Mouse (Mus musculus) lung, embryonic 16.5 days (tissue): ENCODE data around the gene Dbx1. TPM values are rescaled to one million over a fixed set of nuclear protein-coding genes. Genes with fewer than 3 reads are reported as not detected.

Experiments used
- ATAC-seq: fragments of 200-750 bp; cut with Nextera tagmentation; 2 replicates; pipeline ENCODE4 v1.8.0; 2017; ENCODE audit warnings: low read depth, mild to moderate bottlenecking, moderate library complexity
- H3K27ac ChIP-seq: fragments of 300-500 bp; sonication (generic); 2 replicates; pipeline ENCODE4 v1.5.1; 2014; ENCODE audit warnings: mild to moderate bottlenecking, control low read depth, low read length
- H3K27me3 ChIP-seq: fragments of 300-500 bp; sonication (generic); 2 replicates; pipeline ENCODE4 v1.6.1; 2014; ENCODE audit warnings: low read depth, low read length, mixed read lengths; ENCODE audit not compliant: control insufficient read depth, insufficient read depth
- H3K36me3 ChIP-seq: fragments of 300-500 bp; sonication (generic); 2 replicates; pipeline ENCODE4 v1.6.1; 2014; ENCODE audit warnings: low read length; ENCODE audit not compliant: control insufficient read depth, insufficient read depth
- H3K4me1 ChIP-seq: fragments of 300-500 bp; sonication (generic); replicated peaks from 2 replicates; pipeline ENCODE4 v1.6.1; 2014; ENCODE audit warnings: low read length, mixed read lengths; ENCODE audit not compliant: control insufficient read depth, insufficient read depth
- H3K4me2 ChIP-seq: fragments of 300-500 bp; sonication (generic); 2 replicates; pipeline ENCODE4 v1.6.1; 2014; ENCODE audit warnings: low read depth, low read length, control low read depth
- H3K4me3 ChIP-seq: fragments of 300-500 bp; sonication (generic); 2 replicates; pipeline ENCODE4 v1.5.1; 2014; ENCODE audit warnings: mild to moderate bottlenecking, low read length, control low read depth
- H3K9ac ChIP-seq: fragments of 300-500 bp; sonication (generic); 2 replicates; pipeline ENCODE4 v1.6.1; 2014; ENCODE audit warnings: low read length, control low read depth
- H3K9me3 ChIP-seq: fragments of 300-500 bp; sonication (generic); 2 replicates; pipeline ENCODE4 v1.6.1; 2016; ENCODE audit warnings: low read length; ENCODE audit not compliant: control insufficient read depth
- WGBS: fragments of 180-500 bp; shearing (Covaris S2); extraction: QIAGEN DNeasy Blood & Tissue Kit; methylation state at CpG from one replicate; pipeline ENCODE4 v1.1.7; 2014; 5-methylcytosine and 5-hydroxymethylcytosine counted together
- polyA plus RNA-seq: library from polyadenylated mRNA; unstranded; fragments of >200 nt; fragmentation: Nextera tagmentation; extraction: Ambion mirVana; gene quantifications from 2 replicates; pipeline ENCODE4 v1.2.1, GENCODE M21; 2015

Gene Dbx1
- polyA plus RNA-seq, 1 experiment from 2014 or later = not detected

DNA sequence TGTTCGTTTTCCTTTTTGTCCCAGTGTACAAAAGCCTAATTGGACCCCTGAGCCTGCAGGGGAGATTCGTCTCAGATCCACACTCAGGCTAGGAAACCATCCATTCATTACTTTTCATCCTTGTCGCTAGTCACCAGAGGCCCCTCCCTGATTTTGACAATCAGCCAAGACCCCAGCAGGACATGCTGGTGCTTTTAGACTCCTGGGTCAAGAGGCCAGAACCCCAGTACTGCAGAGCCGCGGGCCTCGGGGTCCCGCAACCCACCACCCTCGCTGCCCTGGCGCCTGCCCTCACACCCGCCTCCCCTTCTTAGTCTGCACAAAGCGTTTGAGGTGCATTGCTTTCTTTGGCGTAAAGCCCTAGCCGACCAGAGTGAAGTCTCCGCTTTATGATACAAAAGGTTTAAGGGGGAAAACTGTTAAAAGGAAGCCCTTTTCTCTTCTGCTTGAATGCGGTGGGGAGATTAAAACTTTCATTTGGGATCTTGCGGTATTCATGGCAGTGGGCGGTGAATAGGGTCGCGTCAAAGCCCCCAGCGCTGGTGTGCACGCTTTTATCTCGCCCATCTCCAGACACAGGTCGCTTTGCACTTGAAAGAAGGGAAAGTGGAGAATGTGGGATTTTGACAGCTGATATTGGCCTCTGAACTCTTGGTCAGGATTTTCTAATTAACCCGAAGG lies 25.3 kb upstream of the Dbx1 start:
- H3K27ac ChIP-seq = no peak overlapping the region
- no peak for ATAC-seq
- H3K27me3 ChIP-seq = peaks cover 10% of the 10 kb centered on the region
- peak overlapping the region; percentile 11; the same call in 1 of the 2 replicates for H3K4me3 ChIP-seq
- peaks cover 14% of the 10 kb centered on the region for H3K4me1 ChIP-seq
- no peak overlapping the region for H3K9ac ChIP-seq
- WGBS = 3% methylated on average over 24 of the region's 24 CpGs
- H3K4me2 ChIP-seq = peak overlapping the region; percentile 49
- no peaks in the 10 kb centered on the region for H3K36me3 ChIP-seq
- H3K9me3 ChIP-seq = no peaks in the 10 kb centered on the region

DNA sequence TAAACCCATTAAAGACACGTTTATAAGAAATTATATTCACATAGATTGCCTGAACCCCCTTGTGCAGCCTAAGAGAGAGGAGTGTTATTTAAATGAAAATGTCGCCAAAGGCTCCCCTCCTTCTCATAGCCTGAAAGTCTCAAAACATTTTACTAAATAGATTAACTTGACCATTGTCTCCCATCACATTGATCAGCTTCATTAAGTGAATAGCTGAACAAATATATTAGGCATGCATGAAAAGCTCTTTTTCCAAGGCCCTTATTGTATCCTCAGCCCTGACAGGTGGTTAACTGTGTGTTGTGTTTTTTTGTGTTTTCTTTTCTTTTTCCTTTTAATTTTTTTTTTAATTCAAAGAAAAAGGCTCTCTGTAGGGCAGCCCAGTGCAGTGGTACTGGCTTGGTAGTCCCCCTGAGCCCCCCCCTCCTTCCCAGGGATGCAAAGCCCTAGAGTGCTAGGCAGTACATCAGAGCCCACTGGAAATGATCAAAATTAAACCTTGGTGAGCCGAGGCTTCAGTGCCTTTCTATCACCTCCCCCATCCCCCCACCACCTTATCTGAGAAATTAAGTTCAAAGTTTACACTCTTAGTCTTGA lies 4.2 kb upstream of the Dbx1 start:
- no peak overlapping the region for H3K27ac ChIP-seq
- no peak overlapping the region for H3K4me2 ChIP-seq
- 19% methylated on average over 3 of the region's 3 CpGs for WGBS
- H3K27me3 ChIP-seq = peaks cover 48% of the 10 kb centered on the region
- H3K9me3 ChIP-seq = no peaks in the 10 kb centered on the region; the same call in 1 of the 2 replicates
- no peak for ATAC-seq
- H3K4me1 ChIP-seq = peaks cover 11% of the 10 kb centered on the region
- no peak overlapping the region for H3K4me3 ChIP-seq
- no peak overlapping the region for H3K9ac ChIP-seq
- H3K36me3 ChIP-seq = no peaks in the 10 kb centered on the region

DNA sequence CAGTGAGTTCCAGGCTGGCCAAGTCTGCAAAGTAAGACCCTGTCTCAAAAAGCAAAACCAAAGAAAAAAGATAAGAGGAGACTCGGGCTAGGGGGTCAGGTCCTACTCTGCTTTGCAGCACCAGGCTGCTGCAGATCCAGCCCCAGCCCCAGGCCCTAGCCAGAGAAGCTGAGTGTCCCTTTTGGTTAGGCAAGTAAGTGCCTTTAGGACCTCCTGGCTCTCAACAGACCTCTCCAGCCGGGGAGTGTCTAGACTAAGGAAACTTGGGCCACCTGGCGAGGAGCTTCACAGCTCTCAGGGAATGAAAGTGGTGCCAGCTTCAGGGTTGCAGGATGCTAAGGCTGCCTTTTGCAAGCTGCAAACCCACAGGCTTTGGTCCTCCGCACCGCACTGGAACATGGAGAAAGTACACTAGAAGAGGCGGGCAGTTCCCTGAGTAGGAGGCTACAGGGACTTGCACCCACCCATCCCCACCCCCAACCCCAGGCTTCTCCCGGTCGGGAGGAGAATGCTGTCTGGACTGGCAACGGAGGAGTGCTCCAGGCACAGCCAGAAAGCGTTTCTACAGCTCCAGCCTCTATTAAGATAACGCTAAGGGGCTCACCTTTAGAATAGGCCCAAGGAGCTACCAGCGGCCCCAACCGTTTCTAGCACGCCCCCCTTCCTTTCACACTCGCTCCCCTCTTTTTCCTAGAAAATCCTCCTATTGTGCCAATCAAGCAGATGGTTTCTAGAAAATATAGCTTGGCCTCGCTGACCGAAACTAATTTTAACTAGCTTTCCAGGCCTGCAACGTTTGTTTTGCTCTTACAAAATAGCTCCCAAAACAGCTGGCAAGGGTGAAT lies 3.4 kb upstream of the Dbx1 start:
- ATAC-seq = no peak
- Histone ChIP-seq H3K4me2 (no peak overlapping the region), H3K4me1 (peaks cover 13% of the 10 kb centered on the region), H3K27ac (no peak overlapping the region), H3K27me3 (peaks cover 55% of the 10 kb centered on the region), H3K36me3 (no peaks in the 10 kb centered on the region), H3K4me3 (no peak overlapping the region), H3K9ac (no peak overlapping the region), H3K9me3 (no peaks in the 10 kb centered on the region)
- WGBS = 25% methylated on average over 18 of the region's 18 CpGs

DNA sequence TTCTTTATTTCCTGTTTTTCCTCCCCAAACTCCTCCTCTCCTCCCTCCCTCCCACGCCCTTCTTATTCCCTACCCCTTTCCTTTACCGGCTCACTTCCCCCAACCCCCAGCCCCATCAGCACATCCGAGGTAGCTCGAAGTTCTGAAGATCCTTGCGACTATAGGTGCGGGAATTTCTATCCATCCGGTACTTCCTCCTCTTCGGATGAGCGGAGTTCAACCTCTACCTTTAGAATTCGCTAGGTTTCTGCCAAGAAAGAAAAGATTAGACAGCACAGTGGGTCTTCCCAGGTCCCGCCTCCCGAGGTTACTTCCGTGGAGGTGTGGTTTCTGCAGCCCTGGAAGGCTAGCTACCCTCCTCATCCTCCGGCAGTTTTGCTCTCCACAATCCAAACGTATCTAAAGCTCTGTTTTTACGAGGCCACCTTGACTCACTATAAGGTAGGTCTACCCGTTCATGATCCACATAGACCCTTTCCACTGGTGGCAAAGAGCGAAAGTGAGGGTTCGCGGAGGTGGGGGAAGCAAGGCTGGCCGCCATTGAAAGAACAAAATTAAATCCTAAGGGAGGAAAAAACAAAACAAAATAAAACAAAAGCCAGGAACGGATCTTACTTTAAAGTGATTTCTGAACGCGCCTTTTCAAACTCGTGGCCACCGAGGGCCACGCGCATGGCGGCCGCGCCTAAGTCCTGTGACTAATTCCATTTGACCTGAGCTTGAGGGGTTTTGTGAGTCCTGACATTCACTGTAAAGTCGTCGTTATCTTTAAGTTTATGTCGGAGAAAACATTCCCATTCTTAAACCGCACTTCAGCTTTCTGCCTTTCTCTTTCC lies 2.5 kb upstream of the Dbx1 start:
- peak overlapping the region; percentile 45 for H3K4me2 ChIP-seq

DNA sequence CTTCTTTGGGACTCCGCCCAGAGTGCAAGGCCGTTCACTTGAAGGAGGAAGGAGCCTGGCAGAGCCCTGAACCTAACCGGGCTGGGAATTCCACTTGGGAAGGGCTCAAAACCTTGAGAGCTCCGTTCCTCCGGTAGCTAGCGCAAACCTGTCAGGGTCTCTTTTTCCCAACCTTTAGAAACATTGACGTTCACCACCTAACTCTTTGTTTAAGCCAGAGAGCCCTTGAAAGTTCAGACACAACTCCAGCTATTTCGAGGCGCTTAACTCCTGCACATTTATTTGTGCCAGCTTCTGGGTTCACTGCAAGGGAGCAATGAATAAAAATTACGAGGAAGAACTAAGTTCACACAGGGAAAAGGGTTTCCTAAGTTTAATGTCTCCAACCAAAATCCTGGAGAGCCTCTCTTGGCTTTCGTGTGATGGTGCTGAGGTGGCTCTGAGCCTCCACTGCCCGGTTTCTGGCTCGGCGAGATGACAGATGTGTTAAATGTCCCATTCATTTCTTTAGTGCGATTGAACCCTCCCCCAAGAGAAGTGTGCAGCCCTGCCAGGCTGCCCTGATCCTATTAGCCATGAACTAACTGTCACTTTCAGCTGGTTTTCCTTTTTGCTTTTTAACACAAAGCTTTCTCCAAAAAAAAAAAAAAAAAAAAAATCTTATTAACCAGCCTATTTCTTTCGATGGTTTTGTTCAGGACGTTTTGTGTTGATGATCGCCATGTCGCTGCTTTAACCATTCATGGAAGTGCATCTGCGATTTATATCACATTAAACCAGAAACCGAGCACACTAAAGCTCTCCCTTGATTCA lies 1.4 kb upstream of the Dbx1 start:
- 1% methylated on average over 21 of the region's 21 CpGs for WGBS
- no peak overlapping the region for H3K4me2 ChIP-seq
- H3K4me1 ChIP-seq = peaks cover 32% of the 10 kb centered on the region
- H3K27me3 ChIP-seq = peaks cover 74% of the 10 kb centered on the region
- ATAC-seq = no peak
- H3K4me3 ChIP-seq = no peak overlapping the region
- no peaks in the 10 kb centered on the region for H3K9me3 ChIP-seq
- no peaks in the 10 kb centered on the region for H3K36me3 ChIP-seq
- no peak overlapping the region for H3K9ac ChIP-seq
- H3K27ac ChIP-seq = no peak overlapping the region

More for the DNA sequence above, 2.5 kb upstream of the Dbx1 start:
- no peak for ATAC-seq
- 4% methylated on average over 35 of the region's 35 CpGs for WGBS
- Histone ChIP-seq H3K4me3 (peak overlapping the region; percentile 31), H3K27me3 (peaks cover 64% of the 10 kb centered on the region), H3K27ac (no peak overlapping the region), H3K9ac (no peak overlapping the region), H3K4me1 (peaks cover 21% of the 10 kb centered on the region), H3K9me3 (no peaks in the 10 kb centered on the region), H3K36me3 (no peaks in the 10 kb centered on the region)

DNA sequence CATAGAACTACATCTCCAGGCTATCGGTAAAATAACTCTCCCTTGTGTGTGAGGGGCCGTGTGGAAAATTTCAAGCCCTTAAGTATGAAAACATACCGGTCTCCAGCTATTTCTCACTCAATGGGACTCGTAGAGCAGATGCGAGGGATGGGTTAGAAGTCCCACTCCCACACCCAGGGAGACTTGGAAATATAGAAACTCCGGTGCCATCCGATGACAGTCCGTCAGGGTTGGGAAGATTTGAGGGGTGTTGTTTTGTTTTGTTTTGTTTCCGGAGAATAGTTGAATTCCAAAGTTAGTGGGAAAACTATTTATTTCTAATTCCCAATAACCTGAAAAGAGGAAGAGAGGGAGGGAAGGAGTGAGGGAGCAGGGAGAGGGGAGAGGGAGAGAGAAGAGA lies 632 bp upstream of the Dbx1 start:
- peaks cover 36% of the 10 kb centered on the region for H3K4me1 ChIP-seq
- peaks cover 82% of the 10 kb centered on the region for H3K27me3 ChIP-seq
- no peaks in the 10 kb centered on the region for H3K36me3 ChIP-seq
- no peak overlapping the region for H3K4me3 ChIP-seq
- no peak for ATAC-seq
- WGBS = 2% methylated on average over 9 of the region's 9 CpGs
- H3K4me2 ChIP-seq = no peak overlapping the region
- no peak overlapping the region for H3K27ac ChIP-seq
- no peaks in the 10 kb centered on the region for H3K9me3 ChIP-seq
- H3K9ac ChIP-seq = no peak overlapping the region

DNA sequence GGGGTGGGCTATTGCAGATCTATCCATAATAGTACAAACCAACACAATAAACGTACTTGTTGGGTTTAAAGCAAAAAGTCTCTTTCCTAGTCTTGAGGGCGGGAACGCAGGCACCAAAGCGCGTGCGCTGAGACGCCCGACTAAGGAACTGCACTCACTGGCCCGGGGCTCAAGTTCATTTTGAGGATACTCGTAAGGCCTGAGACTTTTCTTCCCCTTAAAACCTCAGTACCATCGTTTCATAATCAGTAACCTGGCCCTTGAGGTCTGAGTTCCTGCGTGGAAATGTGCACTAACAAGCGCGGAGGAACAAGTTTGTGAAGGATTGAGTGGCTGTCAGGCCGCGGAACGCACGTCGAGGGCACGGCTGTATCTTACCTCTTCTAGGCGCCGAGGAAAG lies 678 bp downstream of the Dbx1 start:
- under 1% methylated on average over 22 of the region's 22 CpGs for WGBS
- Histone ChIP-seq H3K27me3 (peaks cover 91% of the 10 kb centered on the region), H3K9ac (no peak overlapping the region), H3K27ac (no peak overlapping the region), H3K4me2 (no peak overlapping the region), H3K4me3 (no peak overlapping the region), H3K4me1 (peaks cover 36% of the 10 kb centered on the region), H3K9me3 (no peaks in the 10 kb centered on the region), H3K36me3 (no peaks in the 10 kb centered on the region)
- ATAC-seq = no peak

DNA sequence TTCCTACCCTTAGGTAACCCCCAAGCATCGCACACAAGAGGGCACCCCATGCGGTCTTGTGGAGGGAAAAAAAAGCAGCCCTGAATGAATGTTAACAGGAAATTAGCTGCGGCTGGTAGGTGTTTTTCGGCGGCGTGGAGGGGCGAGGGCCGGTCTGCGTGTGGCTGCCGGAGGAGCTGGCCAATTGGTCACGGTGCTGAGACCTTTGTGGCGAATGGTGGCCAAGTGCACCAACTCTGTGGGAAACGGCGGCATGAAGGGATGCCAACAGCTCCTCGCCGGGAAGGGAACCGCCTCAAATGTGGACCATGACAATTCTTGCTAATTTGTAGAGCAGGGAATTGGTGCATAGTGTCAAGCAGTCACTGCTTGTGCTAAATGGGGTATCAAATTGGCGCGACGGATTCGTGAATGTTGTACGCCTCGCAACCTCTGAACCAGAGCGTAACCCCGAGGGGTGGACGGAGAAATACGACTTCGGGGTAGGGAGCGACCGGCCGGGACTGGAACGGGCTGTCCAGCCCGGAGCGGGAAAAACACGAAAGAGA lies 1.5 kb downstream of the Dbx1 start:
- Histone ChIP-seq H3K36me3 (no peaks in the 10 kb centered on the region), H3K27me3 (peaks cover 91% of the 10 kb centered on the region), H3K9me3 (no peaks in the 10 kb centered on the region), H3K27ac (no peak overlapping the region), H3K4me2 (peak overlapping the region; percentile 83; the same call in 1 of the 2 replicates), H3K9ac (no peak overlapping the region), H3K4me3 (peak overlapping the region; percentile 55), H3K4me1 (peaks cover 36% of the 10 kb centered on the region)
- WGBS = 1% methylated on average over 35 of the region's 35 CpGs
- ATAC-seq = no peak
